Mouse (Mus musculus) adrenal gland, postnatal 25 days (tissue): ENCODE results near the gene Grin3a. TPM values are rescaled to one million over a fixed set of nuclear protein-coding genes. Genes with fewer than 3 reads are reported as not detected.

ENCODE experiments used
- DNase-seq: peaks from one replicate; pipeline ENCODE4 v3.0.0; 2021; ENCODE audit warnings: mixed read lengths
- long read RNA-seq: library from polyadenylated mRNA; stranded (forward); transcript quantifications from one replicate; pipeline ENCODE4 v2.0.0, GENCODE M21; 2021
- total RNA-seq: library from RNA; stranded (reverse); gene quantifications from 2 replicates; pipeline ENCODE4 v1.2.3, GENCODE M21; 2021

Grin3a gene
- 0.19 and 0.36 TPM in 2 replicates for total RNA-seq
- long read RNA-seq = 0 reads

GRCm38 (mm10) chr4:49845612-49845985 lies at the start of gene Grin3a:
Grin3a (minus strand) TSS chr4:49845744.
- peak; percentile 51 for DNase-seq

GRCm38 (mm10) chr4:49891835-49892301 lies 46.3 kb upstream of the Grin3a start:
- no peak for DNase-seq

- DNase-seq = no peak
These were observed 31.5 kb upstream of the Grin3a start for GRCm38 (mm10) chr4:49877084-49877483.

GRCm38 (mm10) chr4:49860611-49861010 lies 15.1 kb upstream of the Grin3a start:
- DNase-seq = no peak

- no peak for DNase-seq
These were observed 524 bp downstream of the Grin3a start for GRCm38 (mm10) chr4:49844828-49845611.

- no peak for DNase-seq
These were observed 1.2 kb downstream of the Grin3a start for GRCm38 (mm10) chr4:49844274-49844827.

- no peak for DNase-seq
These were observed 1.8 kb downstream of the Grin3a start for GRCm38 (mm10) chr4:49843787-49844186.

- no peak for DNase-seq
These were observed 13.5 kb downstream of the Grin3a start for GRCm38 (mm10) chr4:49832035-49832434.

- peak; percentile 22 for DNase-seq
These were observed 31.7 kb downstream of the Grin3a start for GRCm38 (mm10) chr4:49813852-49814251.

- DNase-seq = no peak
These were observed 38.8 kb downstream of the Grin3a start for GRCm38 (mm10) chr4:49806791-49807190.

GRCm38 (mm10) chr4:49799338-49799737 lies 46.2 kb downstream of the Grin3a start:
- DNase-seq = no peak

- no peak for DNase-seq
These were observed 56.6 kb downstream of the Grin3a start for GRCm38 (mm10) chr4:49788971-49789370.

- no peak for DNase-seq
These were observed 102.7 kb downstream of the Grin3a start for GRCm38 (mm10) chr4:49742847-49743246.

GRCm38 (mm10) chr4:49741942-49742341 lies 103.6 kb downstream of the Grin3a start:
- DNase-seq = no peak

- no peak for DNase-seq
These were observed 104.5 kb downstream of the Grin3a start for GRCm38 (mm10) chr4:49740796-49741766.

- DNase-seq = no peak
These were observed 106.0 kb downstream of the Grin3a start for GRCm38 (mm10) chr4:49739561-49739960.

GRCm38 (mm10) chr4:49729326-49729725 lies 116.2 kb downstream of the Grin3a start:
- DNase-seq = no peak

GRCm38 (mm10) chr4:49723908-49724307 lies 121.6 kb downstream of the Grin3a start:
- no peak for DNase-seq

- no peak for DNase-seq
These were observed 153.9 kb downstream of the Grin3a start for GRCm38 (mm10) chr4:49691405-49692194.

GRCm38 (mm10) chr4:49688594-49689288 lies 156.8 kb downstream of the Grin3a start:
- DNase-seq = peak; percentile 18

- DNase-seq = no peak
These were observed 163.7 kb downstream of the Grin3a start, which contains the start of gene Ppp3r2 for GRCm38 (mm10) chr4:49681812-49682211. Ppp3r2 (minus strand) TSS chr4:49682024.
